13 mouse cellular contexts compared by ENCODE assay signal in the genomic region with DNA sequence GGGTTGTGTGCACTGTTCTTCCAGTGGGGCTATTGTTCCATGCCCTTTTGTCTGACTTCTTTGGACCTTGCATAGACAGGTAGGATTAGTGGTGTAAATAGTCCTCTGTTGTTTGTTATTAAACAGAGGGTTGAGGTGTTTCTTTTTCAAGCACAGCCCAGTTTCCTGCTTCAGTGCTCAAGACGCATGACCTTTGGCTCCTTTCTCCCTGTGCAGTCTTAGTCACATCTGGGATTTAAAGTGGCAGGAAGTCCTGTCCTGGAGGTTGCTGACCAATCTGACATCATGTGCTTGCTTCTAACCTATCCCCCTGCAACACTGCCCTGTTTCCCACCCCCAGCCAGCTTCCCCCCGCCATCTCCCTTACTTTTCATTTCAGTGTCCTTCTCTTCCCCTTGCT. TPM values are rescaled to one million over a fixed set of nuclear protein-coding genes. Genes with fewer than 3 reads are reported as not detected.
DNase-seq lines count a peak whose midpoint lies in the region; ATAC-seq lines count a peak whose summit lies in the region.
"Had no signal": no experiment of that assay in that cellular context is flagged by ENCODE, and none has a peak within 500 bp of the region (broad histone marks: within the 10 kb centered on the region; RNA-seq: fewer than 3 reads in every experiment).

No protein-coding gene starts in this region.

- ATAC-seq in embryonic facial prominence, embryonic 14.5 days (ENCODE audit: low read depth), result peak; percentile 37; the same call in 1 of the 2 replicates
- ATAC-seq in midbrain, embryonic 11.5 days (ENCODE audit: low FRiP score), result peak; percentile 48; the same call in 1 of the 2 replicates
- no peak for ATAC-seq in midbrain, embryonic 14.5 days (ENCODE audit: low FRiP score, low TSS enrichment)
- ATAC-seq: midbrain, embryonic 13.5 days had no signal

- H3K36me3 ChIP-seq in embryonic facial prominence, embryonic 14.5 days (ENCODE audit: control insufficient read depth, insufficient read depth, low read length), result no peaks in the 10 kb centered on the region
- H3K36me3 ChIP-seq in embryonic facial prominence, embryonic 10.5 days (replicated peaks), result no peaks in the 10 kb centered on the region
- no peaks in the 10 kb centered on the region for H3K36me3 ChIP-seq in midbrain, embryonic 11.5 days (ENCODE audit: control insufficient read depth, insufficient read depth, low read length)
- no peaks in the 10 kb centered on the region for H3K36me3 ChIP-seq in midbrain, embryonic 14.5 days (ENCODE audit: control insufficient read depth, insufficient read depth, low read length)
- H3K36me3 ChIP-seq: limb, embryonic 12.5 days; lung, embryonic 15.5 days; midbrain, embryonic 13.5 days; neural tube, embryonic 13.5 days had no signal

- H3K27me3 ChIP-seq in embryonic facial prominence, embryonic 14.5 days (replicated peaks; ENCODE audit: control insufficient read depth, insufficient read depth, low read length), result no peaks in the 10 kb centered on the region
- H3K27me3 ChIP-seq in embryonic facial prominence, embryonic 10.5 days (replicated peaks; ENCODE audit: low read depth, poor library complexity, severe bottlenecking), result no peaks in the 10 kb centered on the region
- H3K27me3 ChIP-seq in midbrain, embryonic 11.5 days (ENCODE audit: control insufficient read depth, insufficient read depth, low read length), result no peaks in the 10 kb centered on the region
- no peaks in the 10 kb centered on the region for H3K27me3 ChIP-seq in midbrain, embryonic 14.5 days (ENCODE audit: control insufficient read depth, insufficient read depth, low read length)
- H3K27me3 ChIP-seq: limb, embryonic 12.5 days; lung, embryonic 15.5 days; midbrain, embryonic 13.5 days; neural tube, embryonic 13.5 days had no signal

- peaks cover 12% of the 10 kb centered on the region; the same call in 1 of the 2 replicates for H3K4me1 ChIP-seq in embryonic facial prominence, embryonic 14.5 days (ENCODE audit: control insufficient read depth, insufficient read depth, low read length)
- H3K4me1 ChIP-seq in embryonic facial prominence, embryonic 10.5 days, result peaks cover 12% of the 10 kb centered on the region
- peaks cover 4% of the 10 kb centered on the region; the same call in 1 of the 2 replicates for H3K4me1 ChIP-seq in midbrain, embryonic 11.5 days (ENCODE audit: control insufficient read depth, insufficient read depth, low read length)
- H3K4me1 ChIP-seq in midbrain, embryonic 14.5 days (ENCODE audit: control insufficient read depth, insufficient read depth, low read length), result no peaks in the 10 kb centered on the region

- H3K9ac ChIP-seq in embryonic facial prominence, embryonic 14.5 days (ENCODE audit: low read depth, low read length), result no peak overlapping the region
- H3K9ac ChIP-seq in midbrain, embryonic 11.5 days (ENCODE audit: low read length), result no peak overlapping the region
- H3K9ac ChIP-seq in midbrain, embryonic 14.5 days (replicated peaks; ENCODE audit: low read length), result no peak overlapping the region
- H3K9ac ChIP-seq: limb, embryonic 12.5 days; lung, embryonic 15.5 days; midbrain, embryonic 13.5 days; neural tube, embryonic 13.5 days had no signal

- no peak overlapping the region for H3K4me3 ChIP-seq in embryonic facial prominence, embryonic 14.5 days (ENCODE audit: low read depth, low read length)
- no peak overlapping the region for H3K4me3 ChIP-seq in embryonic facial prominence, embryonic 10.5 days
- no peak overlapping the region for H3K4me3 ChIP-seq in midbrain, embryonic 11.5 days (ENCODE audit: low read depth, low read length)
- no peak overlapping the region for H3K4me3 ChIP-seq in midbrain, embryonic 14.5 days (replicated peaks; ENCODE audit: low read depth, low read length)
- H3K4me3 ChIP-seq: limb, embryonic 12.5 days; lung, embryonic 15.5 days; midbrain, embryonic 13.5 days; neural tube, embryonic 13.5 days had no signal

- H3K9me3 ChIP-seq in embryonic facial prominence, embryonic 14.5 days (ENCODE audit: control insufficient read depth, low read length), result no peaks in the 10 kb centered on the region
- no peaks in the 10 kb centered on the region for H3K9me3 ChIP-seq in embryonic facial prominence, embryonic 10.5 days
- no peaks in the 10 kb centered on the region for H3K9me3 ChIP-seq in midbrain, embryonic 11.5 days (ENCODE audit: control insufficient read depth, low read length)
- no peaks in the 10 kb centered on the region for H3K9me3 ChIP-seq in midbrain, embryonic 14.5 days (ENCODE audit: control insufficient read depth, low read length)
- H3K9me3 ChIP-seq: limb, embryonic 12.5 days; lung, embryonic 15.5 days; midbrain, embryonic 13.5 days; neural tube, embryonic 13.5 days had no signal

- H3K27ac ChIP-seq in embryonic facial prominence, embryonic 14.5 days (replicated peaks; ENCODE audit: low read depth, low read length), result no peak overlapping the region
- H3K27ac ChIP-seq in embryonic facial prominence, embryonic 10.5 days (replicated peaks), result no peak overlapping the region
- H3K27ac ChIP-seq in midbrain, embryonic 11.5 days (ENCODE audit: low read depth, low read length), result no peak overlapping the region
- no peak overlapping the region for H3K27ac ChIP-seq in midbrain, embryonic 14.5 days (replicated peaks; ENCODE audit: low read depth, low read length)
- H3K27ac ChIP-seq: limb, embryonic 12.5 days; lung, embryonic 15.5 days; midbrain, embryonic 13.5 days; neural tube, embryonic 13.5 days had no signal

- 67% methylated on average over 2 of the region's 2 CpGs for WGBS in embryonic facial prominence, embryonic 14.5 days
- WGBS in embryonic facial prominence, embryonic 10.5 days, result 32% methylated on average over 2 of the region's 2 CpGs
- WGBS in midbrain, embryonic 11.5 days, result 40% methylated on average over 2 of the region's 2 CpGs
- 39% methylated on average over 2 of the region's 2 CpGs for WGBS in midbrain, embryonic 14.5 days

- DNase-seq in embryonic facial prominence, embryonic 14.5 days (ENCODE audit: low spot score), result no peak
- no peak for DNase-seq in embryonic facial prominence, embryonic 10.5 days (ENCODE audit: low spot score)
- peak; percentile 44 for DNase-seq in midbrain, embryonic 11.5 days (ENCODE audit: low spot score, missing footprints)
- no peak for DNase-seq in midbrain, embryonic 14.5 days
- peak; percentile 57 for DNase-seq in kidney, postnatal 10 days
- DNase-seq in spleen, adult 18-20 months, result no peak
- no peak for DNase-seq in B cell, adult 2 months
- no peak for DNase-seq in urinary bladder, postnatal 10 days (ENCODE audit: low spot score)
- DNase-seq: right cerebral cortex, adult 18-20 months had no signal

- H3K4me2 ChIP-seq in embryonic facial prominence, embryonic 14.5 days (ENCODE audit: low read depth, low read length), result no peak overlapping the region
- H3K4me2 ChIP-seq in midbrain, embryonic 11.5 days, result no peak overlapping the region
- no peak overlapping the region for H3K4me2 ChIP-seq in midbrain, embryonic 14.5 days (ENCODE audit: low read length)
- H3K4me2 ChIP-seq: limb, embryonic 12.5 days; lung, embryonic 15.5 days; midbrain, embryonic 13.5 days; neural tube, embryonic 13.5 days had no signal

RNA-seq across cellular contexts. Expression of gene Fam171a1, which starts 14.9 kb away (rescaled TPM):
- 31.2 and 37.0 TPM in 2 replicates for polyA plus RNA-seq in embryonic facial prominence, embryonic 14.5 days (2014; fragmentation: Nextera tagmentation; extraction: Ambion mirVana)
- polyA plus RNA-seq in embryonic facial prominence, embryonic 10.5 days (2016; fragmentation: Nextera tagmentation; extraction: Ambion mirVana), result 38.9 and 39.5 TPM in 2 replicates
- polyA plus RNA-seq in midbrain, embryonic 11.5 days (2014; fragmentation: Nextera tagmentation; extraction: Ambion mirVana), result 45.8 and 47.3 TPM in 2 replicates
- polyA plus RNA-seq in midbrain, embryonic 14.5 days (2014; fragmentation: Nextera tagmentation; extraction: Ambion mirVana), result 30.3 and 50.9 TPM in 2 replicates

Comparison
In these comparisons a context has a peak if more than half of its experiments do, and no peak if none do; other contexts are left out.
1. DNase-seq: peak in midbrain, embryonic 11.5 days (single experiment) and kidney, postnatal 10 days (single experiment); none in embryonic facial prominence, embryonic 14.5 days (single experiment), embryonic facial prominence, embryonic 10.5 days (single experiment), midbrain, embryonic 14.5 days (single experiment), spleen, adult 18-20 months (0 of 2), B cell, adult 2 months (0 of 2) and urinary bladder, postnatal 10 days (single experiment).